Mouse (Mus musculus): Measurements from ENCODE around the gene Gm813.

DNA sequence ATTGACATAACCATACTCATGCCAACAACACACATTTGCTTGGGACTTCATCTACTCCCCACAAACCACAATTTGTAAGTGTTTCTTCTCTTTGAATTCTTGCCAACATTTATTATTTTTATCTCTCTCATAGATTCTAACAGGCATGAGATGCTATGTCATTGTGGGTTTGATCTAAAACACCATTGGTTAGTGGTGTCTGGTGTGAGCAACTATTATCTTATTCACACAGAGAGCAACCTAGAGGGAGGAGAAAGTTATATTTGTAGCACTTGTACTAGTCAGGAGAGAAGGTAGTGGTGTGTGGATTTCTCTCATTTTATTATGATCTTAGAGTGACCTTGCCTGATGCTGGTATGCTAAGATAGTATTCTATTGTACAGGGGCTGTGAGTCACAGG is 12.1 kb downstream of the Gm813 start:
- TF ChIP-seq CTCF (IDR thresholded peaks at IDR 0.05; ENCODE audit: low read depth) (no peak), EP300 (optimal IDR thresholded peaks at IDR 0.05) (no peak)
